Mouse (Mus musculus) spleen, embryonic (tissue): Measurements from ENCODE around the gene Snx20.

Experiments used
- CTCF ChIA-PET: fragments of 350-600 bp; sonication (Branson Sonifier 250); formaldehyde crosslinking; loops from one replicate; lab custom pipeline; 2022; lab: Charles Lee

The Snx20 gene

GRCm38 (mm10) chr8:88610271-88610670 lies 25.7 kb downstream of the Snx20 start:
- CTCF ChIA-PET = no interaction called here

- CTCF ChIA-PET = no interaction called here
Observed at GRCm38 (mm10) chr8:88609036-88609435, 26.9 kb downstream of the Snx20 start.

- CTCF ChIA-PET = interaction anchor here (0.6 to 0.7 kb wide), 3 partner anchors 21 to 151 kb away, joined by 3 to 7 read pairs (median 3); no protein-coding TSS in a partner anchor
Observed at GRCm38 (mm10) chr8:88605361-88606040, 30.4 kb downstream of the Snx20 start.

- CTCF ChIA-PET = interaction anchor here (0.7 kb wide), 1 partner anchor 150 kb away, joined by 7 read pairs; no protein-coding TSS in a partner anchor
Observed at GRCm38 (mm10) chr8:88604065-88605038, 31.6 kb downstream of the Snx20 start.

GRCm38 (mm10) chr8:88603446-88603989 lies 32.4 kb downstream of the Snx20 start:
- CTCF ChIA-PET = no interaction called here

GRCm38 (mm10) chr8:88599491-88599890 lies 36.4 kb downstream of the Snx20 start:
- CTCF ChIA-PET = no interaction called here

GRCm38 (mm10) chr8:88598578-88598977 lies 37.4 kb downstream of the Snx20 start:
- CTCF ChIA-PET = no interaction called here

- CTCF ChIA-PET = no interaction called here
Observed at GRCm38 (mm10) chr8:88596042-88596441, 39.9 kb downstream of the Snx20 start.

GRCm38 (mm10) chr8:88593947-88594346 lies 42.0 kb downstream of the Snx20 start:
- CTCF ChIA-PET = no interaction called here

GRCm38 (mm10) chr8:88590226-88590625 lies 45.7 kb downstream of the Snx20 start:
- CTCF ChIA-PET = no interaction called here

- CTCF ChIA-PET = no interaction called here
Observed at GRCm38 (mm10) chr8:88588205-88588889, 47.6 kb downstream of the Snx20 start.

GRCm38 (mm10) chr8:88583863-88584262 lies 52.1 kb downstream of the Snx20 start:
- CTCF ChIA-PET = no interaction called here

GRCm38 (mm10) chr8:88580785-88581184 lies 55.1 kb downstream of the Snx20 start:
- CTCF ChIA-PET = no interaction called here

- CTCF ChIA-PET = no interaction called here
Observed at GRCm38 (mm10) chr8:88579668-88580330, 56.1 kb downstream of the Snx20 start.

- CTCF ChIA-PET = no interaction called here
Observed at GRCm38 (mm10) chr8:88579246-88579645, 56.7 kb downstream of the Snx20 start.

GRCm38 (mm10) chr8:88578413-88579175 lies 57.3 kb downstream of the Snx20 start:
- CTCF ChIA-PET = no interaction called here

- CTCF ChIA-PET = no interaction called here
Observed at GRCm38 (mm10) chr8:88577666-88578065, 58.3 kb downstream of the Snx20 start.
